Mouse (Mus musculus): ENCODE data around the gene Ncan. TPM values are rescaled to one million over a fixed set of nuclear protein-coding genes. Genes with fewer than 3 reads are reported as not detected.
A peak's percentile ranks its signal among the peaks of the same experiment; 100 is the strongest.
"Not testable (repeated sequence)": the region's sequence is repeated elsewhere in the genome, so short reads cannot be mapped to it uniquely, and the experiment has no call there.

The Ncan gene
- total RNA-seq, 2 experiments from 2014 or later, result 0.05 TPM; not detected in 1

DNA sequence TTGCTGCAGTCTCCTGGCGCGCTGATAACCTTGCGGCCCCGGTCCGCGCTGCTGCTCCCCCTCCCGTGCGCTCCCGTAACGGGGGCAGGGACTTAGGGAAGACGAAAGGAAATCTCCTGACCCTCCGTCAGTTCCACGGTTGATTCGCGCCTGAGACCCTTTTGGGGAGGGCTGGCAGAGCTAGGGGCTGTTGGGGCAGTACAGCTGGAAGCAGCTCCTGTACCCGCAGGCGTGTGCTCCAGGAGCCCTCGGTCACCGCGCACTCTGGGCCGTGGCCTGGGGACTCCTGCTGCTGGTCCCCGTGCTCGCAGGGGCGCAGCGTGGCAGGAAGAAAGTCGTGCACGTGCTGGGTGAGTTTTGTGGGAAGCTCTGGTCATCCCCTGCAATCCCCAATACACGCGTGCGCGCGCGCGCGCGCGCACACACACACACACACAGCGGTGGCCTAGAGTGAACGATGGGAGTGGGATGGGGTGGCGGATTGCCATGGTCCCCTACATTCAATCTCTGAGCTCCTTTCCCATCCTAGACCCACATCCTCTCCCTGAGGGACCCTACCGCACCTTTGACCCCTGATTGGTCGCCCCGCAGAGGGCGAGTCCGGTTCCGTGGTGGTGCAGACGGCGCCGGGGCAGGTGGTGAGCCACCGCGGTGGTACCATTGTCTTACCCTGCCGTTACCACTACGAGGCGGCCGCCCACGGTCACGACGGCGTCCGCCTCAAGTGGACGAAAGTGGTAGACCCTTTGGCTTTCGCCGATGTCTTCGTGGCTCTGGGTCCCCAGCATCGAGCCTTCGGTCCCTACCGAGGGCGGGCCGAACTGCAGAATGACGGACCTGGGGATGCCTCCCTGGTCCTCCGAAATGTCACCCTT is 36.2 kb downstream of the Ncan start:
- DNase-seq, result no peak

GRCm38 (mm10) chr8:70083285-70083684 is 37.4 kb downstream of the Ncan start, which contains the start of gene Hapln4:
Gene Hapln4, plus strand, starts transcription at chr8:70083457.
- peak; percentile 22 for DNase-seq

DNA sequence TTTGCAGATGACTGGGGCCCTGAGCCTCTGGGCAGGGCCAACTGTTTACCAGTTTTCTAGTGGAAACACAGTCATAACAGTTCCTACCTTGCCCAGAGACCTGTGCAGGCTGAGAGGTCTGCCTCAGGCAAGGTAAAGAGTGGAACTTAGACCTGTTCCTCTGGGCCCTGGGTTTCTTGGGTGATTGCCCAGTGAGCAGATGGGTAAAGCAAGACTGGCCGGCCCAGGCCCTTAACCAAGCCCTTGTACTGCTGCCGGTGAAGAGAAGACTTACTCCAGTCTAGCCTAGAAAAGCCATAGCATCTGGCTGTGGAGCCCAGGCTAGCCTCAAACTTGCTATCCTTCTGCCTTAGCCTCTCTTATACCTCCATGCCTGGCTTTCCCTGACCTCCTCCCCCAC is 38.7 kb downstream of the Ncan start:
- DNase-seq, result no peak

- DNase-seq, result no peak
These were observed 47.0 kb downstream of the Ncan start for GRCm38 (mm10) chr8:70073682-70074081.

DNA sequence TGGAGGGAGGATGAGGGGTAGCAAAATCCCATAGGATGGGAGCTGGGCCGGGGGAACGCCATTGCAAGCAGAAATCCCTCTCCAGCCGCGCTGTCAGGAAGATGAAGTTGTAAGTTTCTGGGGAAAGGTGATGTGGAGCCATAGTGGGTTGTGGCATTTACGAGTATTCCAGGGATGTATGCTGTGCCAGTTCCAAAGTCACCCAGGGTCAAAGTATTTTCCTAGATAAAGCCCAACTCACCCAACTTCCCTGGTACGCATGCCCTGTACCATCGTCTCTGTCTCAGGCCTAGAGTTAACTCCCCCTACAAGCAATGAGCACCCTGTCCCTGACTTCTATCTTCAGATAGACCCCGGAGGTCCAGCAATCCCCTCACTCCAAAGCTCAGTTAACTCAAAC is 47.6 kb downstream of the Ncan start:
- DNase-seq, result no peak

- peak; percentile 14 for DNase-seq
These were observed 48.1 kb downstream of the Ncan start, which contains the start of gene Tm6sf2 for GRCm38 (mm10) chr8:70072441-70073069. Gene Tm6sf2, plus strand, starts transcription at chr8:70072924.

- DNase-seq, result no peak
These were observed 48.7 kb downstream of the Ncan start for GRCm38 (mm10) chr8:70071836-70072440.

DNA sequence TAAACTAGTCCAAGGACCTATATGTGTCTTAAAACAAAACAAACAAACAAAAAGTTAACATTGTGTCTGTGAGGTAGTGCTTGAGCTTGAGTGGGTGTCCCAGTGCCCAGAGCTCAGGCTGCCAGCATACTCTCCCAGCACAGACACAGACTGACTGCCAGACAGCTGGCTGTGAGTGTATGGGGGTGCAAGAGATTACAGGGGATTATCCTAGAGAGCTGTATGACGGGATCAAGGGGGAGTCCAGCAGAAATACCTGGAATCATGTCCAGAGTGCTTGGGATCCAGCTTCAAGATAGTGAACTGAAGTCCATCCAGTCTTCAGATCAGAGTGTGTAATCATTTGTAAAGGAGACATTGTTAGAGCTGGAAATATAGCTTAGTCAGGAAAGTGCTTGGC is 63.0 kb downstream of the Ncan start:
- no peak for DNase-seq

- not testable (repeated sequence) for DNase-seq
These were observed 70.2 kb downstream of the Ncan start for GRCm38 (mm10) chr8:70050434-70050833.

DNA sequence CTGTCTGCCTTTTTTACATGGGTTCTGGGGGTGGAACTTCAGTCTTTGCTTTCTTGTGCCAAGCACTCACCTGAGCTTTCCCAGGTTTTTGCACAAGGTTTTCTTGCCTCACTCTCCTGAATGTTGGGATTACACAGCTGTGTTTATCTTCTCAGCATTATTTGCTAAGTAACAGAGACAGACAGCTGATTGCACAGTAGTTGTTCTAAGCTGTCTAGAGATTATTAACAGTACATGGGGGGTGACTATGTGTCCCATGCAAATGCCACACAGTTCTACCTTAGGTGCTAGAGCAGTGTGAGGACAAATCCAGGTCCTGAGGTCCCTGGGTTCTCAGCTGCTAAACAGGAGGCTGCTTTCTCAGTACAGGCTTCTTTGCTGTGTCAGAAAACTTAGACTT is 71.0 kb downstream of the Ncan start:
- DNase-seq, result no peak

GRCm38 (mm10) chr8:70043996-70044395 is 76.7 kb downstream of the Ncan start:
- no peak for DNase-seq

Small RNAs within 50 kb of the gene (microRNA-seq; reads per million reads assigned to microRNA genes)
- gene Mir7066 (ENCODE audit: borderline replicate concordance in 2 of 2), result 0 reads per million in 2 experiments

Other genes starting within 250 kb of the Ncan start
- 10 to 100 TPM in 1 of 2 experiments, 1 to 10 TPM in 1; 4.0 to 13.6 TPM for gene Cilp2, start 233.2 kb downstream of the Ncan start, total RNA-seq (2021)
- not detected for gene Tssk6, start 218.7 kb downstream of the Ncan start, total RNA-seq (2021)
- gene Ndufa13, start 218.3 kb downstream of the Ncan start, total RNA-seq (2021), result 100 to 1,000 TPM; 338 to 343 TPM
- 1 to 10 TPM; 5.6 to 6.9 TPM for gene Yjefn3, start 218.2 kb downstream of the Ncan start, total RNA-seq (2021)
- 10 to 100 TPM; 25.4 to 26.2 TPM for gene Gatad2a, start 124.5 kb downstream of the Ncan start, total RNA-seq (2021)
- gene Mau2, start 78.1 kb downstream of the Ncan start, total RNA-seq (2021), result 10 to 100 TPM; 24.5 to 25.1 TPM
- gene Sugp1, start 78.1 kb downstream of the Ncan start, total RNA-seq (2021), result 10 to 100 TPM; 13.1 to 15.5 TPM
- 1 to 10 TPM in 1 of 2 experiments, not detected in 1; 1.7 TPM for gene Tm6sf2, start 47.9 kb downstream of the Ncan start, total RNA-seq (2021)
- gene Hapln4, start 37.4 kb downstream of the Ncan start, total RNA-seq (2021), result under 1 TPM in 1 of 2 experiments, not detected in 1; 0.08 TPM
- gene Nr2c2ap, start 10.5 kb upstream of the Ncan start, total RNA-seq (2021), result 1 to 10 TPM; 3.9 to 4.3 TPM
- gene Rfxank, start 18.3 kb upstream of the Ncan start, total RNA-seq (2021), result 1 to 10 TPM; 7.3 to 7.7 TPM
- gene Borcs8, start 18.6 kb upstream of the Ncan start, total RNA-seq (2021), result 10 to 100 TPM; 14.6 to 16.6 TPM
- gene Mef2b, start 18.8 kb upstream of the Ncan start, total RNA-seq (2021), result under 1 TPM; 0.21 to 0.23 TPM
- 10 to 100 TPM; 68.1 to 72.3 TPM for gene Tmem161a, start 51.5 kb upstream of the Ncan start, total RNA-seq (2021)
- 10 to 100 TPM; 30.0 to 39.2 TPM for gene Slc25a42, start 91.4 kb upstream of the Ncan start, total RNA-seq (2021)
- gene Sugp2, start 113.4 kb upstream of the Ncan start, total RNA-seq (2021), result 10 to 100 TPM; 43.1 to 45.0 TPM
- 1 to 10 TPM; 7.6 to 8.2 TPM for gene Armc6, start 113.6 kb upstream of the Ncan start, total RNA-seq (2021)
- gene Homer3, start 162.0 kb upstream of the Ncan start, total RNA-seq (2021), result 1 to 10 TPM; 3.0 to 4.7 TPM
- gene Ddx49, start 181.6 kb upstream of the Ncan start, total RNA-seq (2021), result 10 to 100 TPM; 26.9 to 30.7 TPM
- gene Cope, start 181.6 kb upstream of the Ncan start, total RNA-seq (2021), result 100 to 1,000 TPM; 113 to 119 TPM
- 10 to 100 TPM; 13.8 to 15.8 TPM for gene Cers1, start 194.9 kb upstream of the Ncan start, total RNA-seq (2021)
- gene Gdf1, start 208.9 kb upstream of the Ncan start, total RNA-seq (2021), result 1 to 10 TPM in 1 of 2 experiments, under 1 TPM in 1; 0.72 to 2.5 TPM
- 10 to 100 TPM; 28.9 to 29.5 TPM for gene Upf1, start 232.4 kb upstream of the Ncan start, total RNA-seq (2021)

Data from gastrocnemius, postnatal 25 days (tissue).